Mouse (Mus musculus): ENCODE measurements around the gene C2cd4c.

GRCm38 (mm10) chr10:79579781-79580180 lies 34.0 kb downstream of the C2cd4c start:
- TF ChIP-seq CTCF (IDR thresholded peaks at IDR 0.05; ENCODE audit: low read depth) (no peak), EP300 (IDR thresholded peaks at IDR 0.05; ENCODE audit: low read depth) (no peak)
